Mouse (Mus musculus) E14TG2a.4 (cell line): Measurements from ENCODE around the gene Pck1.

ENCODE experiments used
- CTCF ChIP-seq: conservative IDR thresholded peaks from 2 replicates; pipeline ENCODE4 v1.5.1; 2014; ENCODE audit warnings: low read length
- NANOG ChIP-seq: IDR thresholded peaks from 2 replicates; pipeline ENCODE4 v1.6.1; 2014; ENCODE audit warnings: borderline replicate concordance, low read length, mixed read lengths
- POU5F1 ChIP-seq: IDR thresholded peaks from 2 replicates; pipeline ENCODE4 v1.6.1; 2014; ENCODE audit warnings: low read length, borderline replicate concordance

GRCm38 (mm10) chr2:173157871-173158270 lies 5.0 kb downstream of the Pck1 start:
- TF ChIP-seq CTCF (no peak), POU5F1 (no peak), NANOG (no peak)
